Mouse (Mus musculus) intestine, embryonic 14.5 days (tissue): ENCODE data around the gene Bptf. TPM values are rescaled to one million over a fixed set of nuclear protein-coding genes. Genes with fewer than 3 reads are reported as not detected.

ENCODE experiments used
- ATAC-seq: fragments of 200-750 bp; cut with Nextera tagmentation; replicated peaks from 2 replicates; pipeline ENCODE4 v1.8.0; 2017; ENCODE audit warnings: low read depth, moderate number of reproducible peaks, moderate TSS enrichment, moderate library complexity; ENCODE audit not compliant: low FRiP score, low TSS enrichment
- DNase-seq: peaks from one replicate; pipeline ENCODE4 v3.0.0-alpha.2; 2018; ENCODE audit warnings: low spot score
- H3K27ac ChIP-seq: fragments of 300-500 bp; sonication (generic); 2 replicates; pipeline ENCODE4 v1.5.1; 2014; ENCODE audit warnings: low read depth, mild to moderate bottlenecking, control low read depth
- H3K27me3 ChIP-seq: fragments of 300-500 bp; sonication (generic); replicated peaks from 2 replicates; pipeline ENCODE4 v1.6.1; 2014; ENCODE audit warnings: low read length, control low read depth; ENCODE audit not compliant: control insufficient read depth, insufficient read depth
- H3K36me3 ChIP-seq: fragments of 300-500 bp; sonication (generic); 2 replicates; pipeline ENCODE4 v1.6.1; 2014; ENCODE audit warnings: low read length, control low read depth; ENCODE audit not compliant: control insufficient read depth, insufficient read depth
- H3K4me1 ChIP-seq: fragments of 300-500 bp; sonication (generic); replicated peaks from 2 replicates; pipeline ENCODE4 v1.6.1; 2014; ENCODE audit warnings: low read length, control low read depth, mixed read lengths; ENCODE audit not compliant: control insufficient read depth, insufficient read depth
- H3K4me2 ChIP-seq: fragments of 300-500 bp; sonication (generic); 2 replicates; pipeline ENCODE4 v1.6.1; 2014; ENCODE audit warnings: low read length
- H3K4me3 ChIP-seq: fragments of 300-500 bp; sonication (generic); 2 replicates; pipeline ENCODE4 v1.5.1; 2014; ENCODE audit warnings: low read depth, low read length, control low read depth, mixed read lengths
- H3K9ac ChIP-seq: fragments of 300-500 bp; sonication (generic); 2 replicates; pipeline ENCODE4 v1.6.1; 2014; ENCODE audit warnings: mild to moderate bottlenecking, low read length
- H3K9me3 ChIP-seq: fragments of 300-500 bp; sonication (generic); 2 replicates; pipeline ENCODE4 v1.6.1; 2016; ENCODE audit warnings: low read length, control low read depth; ENCODE audit not compliant: control insufficient read depth
- WGBS: fragments of 180-500 bp; shearing (Covaris S2); extraction: QIAGEN DNeasy Blood & Tissue Kit; methylation state at CpG from one replicate; pipeline ENCODE4 v1.1.7; 2014; 5-methylcytosine and 5-hydroxymethylcytosine counted together
- polyA plus RNA-seq: library from polyadenylated mRNA; unstranded; fragments of >200 nt; fragmentation: Nextera tagmentation; extraction: Ambion mirVana; gene quantifications from 2 replicates; pipeline ENCODE4 v1.2.1, GENCODE M21; 2014

Bptf gene
- polyA plus RNA-seq, 1 experiment from 2014 or later = 38.6 TPM

DNA sequence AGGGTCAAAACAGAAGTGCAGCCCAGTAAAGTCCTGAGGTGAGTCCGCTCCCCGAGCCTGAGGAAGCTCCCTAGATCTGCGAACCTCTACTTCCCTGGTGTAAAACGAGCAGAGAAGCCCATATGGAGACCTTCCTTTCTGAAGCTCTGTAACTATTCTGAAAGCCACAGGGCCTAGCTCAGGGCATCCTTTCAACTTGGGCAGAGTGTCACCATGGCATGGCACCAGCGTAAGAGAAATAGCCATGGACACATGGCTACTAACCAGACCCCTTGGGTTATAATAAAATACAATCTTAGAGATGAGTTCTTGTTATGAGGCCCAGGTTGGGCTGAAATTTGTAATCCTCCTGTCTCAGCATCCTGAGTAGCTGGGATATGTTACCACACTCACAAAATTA lies 35.0 kb downstream of the Bptf start:
- Histone ChIP-seq H3K4me2 (no peak overlapping the region), H3K9me3 (no peaks in the 10 kb centered on the region), H3K36me3 (peaks cover 49% of the 10 kb centered on the region), H3K27me3 (no peaks in the 10 kb centered on the region), H3K27ac (no peak overlapping the region), H3K4me3 (no peak overlapping the region), H3K9ac (no peak overlapping the region), H3K4me1 (0 out of 2 replicates have a peak, but pooled peaks cover 2% of the 10 kb centered on the region)
- WGBS = 92% methylated on average over 5 of the region's 5 CpGs
- DNase-seq (no peak), ATAC-seq (no peak)

DNA sequence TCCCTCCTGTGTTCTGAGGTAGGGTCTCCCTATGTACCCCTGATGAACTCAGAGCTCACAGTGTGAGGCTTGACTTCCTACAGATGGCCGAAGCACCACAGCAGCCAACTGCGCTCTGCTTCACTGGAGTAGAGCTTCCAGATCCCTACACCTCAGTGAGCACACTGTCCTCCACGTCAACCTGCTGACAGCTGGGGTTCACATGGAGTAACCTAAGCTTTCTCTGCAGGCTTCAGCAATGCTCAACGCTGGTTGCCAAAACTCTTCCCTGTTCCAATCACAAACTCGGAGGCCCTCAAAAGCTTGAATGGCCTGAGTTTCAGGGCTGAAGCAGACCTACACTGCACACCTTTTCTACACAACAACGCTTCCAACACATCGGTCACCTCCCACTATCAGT lies 38.1 kb downstream of the Bptf start:
- Histone ChIP-seq H3K27ac (no peak overlapping the region), H3K27me3 (no peaks in the 10 kb centered on the region), H3K9ac (no peak overlapping the region), H3K4me3 (no peak overlapping the region), H3K4me1 (no peaks in the 10 kb centered on the region), H3K9me3 (no peaks in the 10 kb centered on the region), H3K4me2 (no peak overlapping the region), H3K36me3 (peaks cover 60% of the 10 kb centered on the region)
- WGBS = 92% methylated on average over 7 of the region's 7 CpGs
- no peak for ATAC-seq
- DNase-seq = no peak

DNA sequence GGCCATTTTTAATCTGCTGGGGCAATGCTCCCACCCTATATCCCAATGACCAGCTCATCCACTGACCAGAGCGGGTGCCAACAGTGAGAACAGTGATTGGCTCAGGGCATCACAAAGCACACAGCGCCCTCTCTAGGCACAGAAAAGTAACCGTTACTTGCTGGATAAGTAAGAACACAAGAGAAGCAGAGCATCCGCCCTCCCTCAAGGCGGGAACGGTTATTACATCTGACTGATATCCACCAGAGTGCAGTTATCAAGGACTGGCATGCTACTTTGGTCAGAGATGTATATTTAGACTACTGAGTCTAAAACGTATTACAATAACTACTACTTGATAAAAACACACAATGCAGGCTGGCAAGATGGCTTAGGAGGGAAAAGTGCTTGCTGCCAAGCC lies 39.3 kb downstream of the Bptf start:
- Histone ChIP-seq H3K27me3 (no peaks in the 10 kb centered on the region), H3K4me1 (no peaks in the 10 kb centered on the region), H3K9me3 (no peaks in the 10 kb centered on the region), H3K27ac (no peak overlapping the region), H3K36me3 (peaks cover 54% of the 10 kb centered on the region), H3K9ac (no peak overlapping the region), H3K4me2 (no peak overlapping the region), H3K4me3 (no peak overlapping the region)
- 91% methylated on average over 7 of the region's 7 CpGs for WGBS
- ATAC-seq (no peak), DNase-seq (no peak)

DNA sequence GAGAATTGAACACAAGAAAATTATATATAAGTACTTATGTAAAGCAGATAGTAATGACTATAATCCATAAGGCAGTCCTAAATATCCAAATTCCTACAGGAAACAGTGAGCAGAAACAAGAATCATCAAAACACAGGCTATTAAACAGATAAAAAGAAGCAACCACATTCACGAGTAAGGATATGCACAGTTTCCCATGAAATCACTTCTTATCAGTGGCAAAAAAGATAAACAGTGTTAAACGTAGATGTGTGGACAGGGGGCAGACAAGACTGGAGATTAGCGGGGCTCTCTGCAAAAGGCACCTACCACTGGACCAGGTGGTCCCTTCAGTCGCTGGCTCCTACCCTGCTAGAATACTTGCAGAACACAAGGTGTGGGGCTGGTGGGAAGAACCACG lies 46.1 kb downstream of the Bptf start:
- H3K4me2 ChIP-seq = no peak overlapping the region
- no peak for ATAC-seq

DNA sequence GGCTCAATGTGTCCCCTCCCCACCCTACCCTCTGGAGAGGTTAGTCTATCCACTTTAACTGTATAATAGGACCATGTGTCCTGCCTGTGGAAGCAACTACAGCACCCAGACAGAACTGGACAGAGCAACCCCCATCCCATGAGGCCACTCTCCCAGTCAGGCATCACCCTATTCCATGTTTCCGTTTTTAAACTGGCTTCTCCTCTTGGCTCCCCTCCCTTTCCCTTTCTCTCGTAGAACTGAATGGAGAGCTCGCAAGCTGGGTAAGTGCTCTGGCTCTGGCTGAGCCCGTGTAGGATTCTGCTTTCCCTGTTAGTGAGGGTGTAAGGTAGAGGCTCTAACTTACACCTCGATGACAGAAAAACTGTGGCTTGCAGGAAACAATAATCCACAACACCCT lies 48.4 kb downstream of the Bptf start:
- Histone ChIP-seq H3K27me3 (no peaks in the 10 kb centered on the region), H3K9ac (no peak overlapping the region), H3K4me3 (no peak overlapping the region), H3K9me3 (no peaks in the 10 kb centered on the region), H3K4me1 (no peaks in the 10 kb centered on the region), H3K36me3 (peaks cover 70% of the 10 kb centered on the region), H3K4me2 (no peak overlapping the region), H3K27ac (no peak overlapping the region)
- 80% methylated on average over 5 of the region's 5 CpGs for WGBS
- ATAC-seq (no peak), DNase-seq (no peak)

More for the DNA sequence above, 46.1 kb downstream of the Bptf start:
- Histone ChIP-seq H3K4me1 (no peaks in the 10 kb centered on the region), H3K9me3 (no peaks in the 10 kb centered on the region), H3K9ac (no peak overlapping the region), H3K27me3 (no peaks in the 10 kb centered on the region), H3K36me3 (peaks cover 61% of the 10 kb centered on the region), H3K27ac (no peak overlapping the region), H3K4me3 (no peak overlapping the region)
- DNase-seq = no peak
- 71% methylated on average over 5 of the region's 5 CpGs for WGBS

DNA sequence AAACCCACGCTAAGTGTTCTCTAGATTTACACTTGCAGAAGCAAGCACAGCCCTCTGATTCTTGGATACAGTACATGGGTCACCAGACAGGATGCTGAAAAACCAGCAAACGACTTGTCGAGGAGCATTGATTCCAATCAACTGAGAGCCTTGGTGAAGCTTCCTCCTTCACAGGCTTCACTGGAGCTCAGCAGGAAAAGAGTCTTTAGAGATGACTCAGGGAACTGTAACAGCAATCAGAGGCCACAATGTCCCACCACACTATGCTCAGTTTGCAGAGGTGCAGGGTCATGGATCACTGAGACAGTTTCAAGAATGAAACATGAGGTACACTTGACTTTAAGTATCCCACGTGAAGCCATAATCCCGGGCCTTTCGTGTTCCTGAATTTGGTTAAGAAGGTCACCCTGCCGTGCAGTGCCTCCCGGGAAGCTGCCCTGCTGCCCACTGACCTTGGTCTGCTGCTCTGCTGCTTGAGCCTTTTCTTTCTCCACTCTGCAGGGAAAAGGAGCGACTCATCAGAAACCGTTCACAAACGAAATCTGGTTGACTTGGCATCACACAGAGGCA lies 66.6 kb downstream of the Bptf start:
- peaks cover 90% of the 10 kb centered on the region for H3K36me3 ChIP-seq
- no peaks in the 10 kb centered on the region for H3K4me1 ChIP-seq
- H3K4me2 ChIP-seq = no peak overlapping the region
- no peak for DNase-seq
- WGBS = 88% methylated on average over 11 of the region's 11 CpGs
- no peaks in the 10 kb centered on the region for H3K9me3 ChIP-seq
- no peak overlapping the region for H3K27ac ChIP-seq
- no peak for ATAC-seq
- no peak overlapping the region for H3K9ac ChIP-seq
- no peak overlapping the region for H3K4me3 ChIP-seq
- H3K27me3 ChIP-seq = no peaks in the 10 kb centered on the region

DNA sequence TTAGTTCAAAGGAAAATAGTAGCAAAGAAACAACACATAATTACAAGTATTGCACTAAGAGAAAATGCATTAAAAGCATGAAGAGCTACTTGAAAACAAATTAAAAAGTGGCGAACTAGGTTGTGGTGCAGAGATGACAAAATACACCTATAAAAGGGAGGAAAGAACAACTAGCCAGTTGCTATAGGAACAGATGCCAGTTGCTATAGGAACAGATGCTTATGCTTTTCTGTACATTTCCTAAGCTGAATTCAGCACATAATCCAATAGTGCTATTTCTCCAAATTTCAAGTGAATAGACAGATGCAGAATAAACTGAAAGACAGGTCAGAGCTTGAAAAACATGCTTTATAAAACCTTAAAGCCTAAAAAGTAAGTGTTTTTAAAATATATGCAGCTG lies 67.3 kb downstream of the Bptf start:
- DNase-seq (no peak), ATAC-seq (no peak)
- Histone ChIP-seq H3K9me3 (no peaks in the 10 kb centered on the region), H3K36me3 (peaks cover 91% of the 10 kb centered on the region), H3K4me1 (no peaks in the 10 kb centered on the region), H3K9ac (no peak overlapping the region), H3K27ac (no peak overlapping the region), H3K27me3 (no peaks in the 10 kb centered on the region), H3K4me2 (no peak overlapping the region), H3K4me3 (no peak overlapping the region)
- 98% methylated on average over 1 of the region's 1 CpGs for WGBS

DNA sequence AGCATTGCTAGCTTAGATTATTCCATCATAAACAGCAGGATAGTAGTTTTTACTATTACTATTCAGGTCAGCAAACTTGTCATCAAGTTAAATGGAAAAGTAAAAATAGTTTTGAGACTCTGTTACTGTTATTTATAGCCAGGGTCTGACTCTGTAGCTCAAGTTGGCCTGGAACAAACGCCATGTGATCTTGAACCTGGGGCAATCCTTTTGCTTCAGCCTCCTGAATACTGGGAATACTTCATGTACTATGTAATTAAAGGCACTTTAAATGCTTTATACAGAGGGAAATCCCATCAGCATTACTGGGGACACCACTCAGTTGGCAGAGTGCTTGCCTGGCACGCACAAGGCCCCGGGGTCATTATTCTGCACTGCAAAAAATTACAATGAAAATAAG lies 68.9 kb downstream of the Bptf start:
- DNase-seq = no peak
- H3K36me3 ChIP-seq = peaks cover 96% of the 10 kb centered on the region
- H3K4me1 ChIP-seq = no peaks in the 10 kb centered on the region
- no peak overlapping the region for H3K4me3 ChIP-seq
- ATAC-seq = no peak
- no peaks in the 10 kb centered on the region for H3K27me3 ChIP-seq
- H3K27ac ChIP-seq = no peak overlapping the region
- no peaks in the 10 kb centered on the region for H3K9me3 ChIP-seq
- no peak overlapping the region for H3K4me2 ChIP-seq
- H3K9ac ChIP-seq = no peak overlapping the region
- 94% methylated on average over 3 of the region's 3 CpGs for WGBS

DNA sequence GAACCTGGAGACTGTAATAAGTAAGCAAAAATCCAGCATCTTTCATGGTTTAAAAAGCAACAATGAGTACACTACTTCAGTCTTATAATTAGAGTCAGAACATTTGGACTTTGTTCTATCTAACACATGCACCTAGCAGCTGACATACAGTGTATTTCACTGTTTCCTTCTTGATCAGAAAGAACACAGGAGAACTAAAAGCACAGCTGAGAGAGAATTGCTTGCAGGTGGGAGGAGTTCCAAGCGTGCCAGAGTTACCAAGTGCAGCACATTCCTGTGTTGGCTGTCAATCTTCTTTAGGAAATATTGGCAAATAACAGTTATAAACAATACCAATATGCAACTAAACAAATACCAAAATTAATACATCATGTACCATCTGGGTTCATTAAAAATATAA lies 71.0 kb downstream of the Bptf start:
- ATAC-seq (no peak), DNase-seq (no peak)
- Histone ChIP-seq H3K27ac (no peak overlapping the region), H3K4me1 (no peaks in the 10 kb centered on the region), H3K4me2 (no peak overlapping the region), H3K4me3 (no peak overlapping the region), H3K27me3 (no peaks in the 10 kb centered on the region), H3K9ac (no peak overlapping the region), H3K36me3 (peaks cover 96% of the 10 kb centered on the region), H3K9me3 (no peaks in the 10 kb centered on the region)
- 90% methylated on average over 1 of the region's 1 CpGs for WGBS
